Mouse (Mus musculus): Measurements from ENCODE around the gene Hist1h2be.
A peak's percentile ranks its signal among the peaks of the same experiment; 100 is the strongest.
"Not testable (repeated sequence)": the region's sequence is repeated elsewhere in the genome, so short reads cannot be mapped to it uniquely, and the experiment has no call there.

Hist1h2be gene

DNA sequence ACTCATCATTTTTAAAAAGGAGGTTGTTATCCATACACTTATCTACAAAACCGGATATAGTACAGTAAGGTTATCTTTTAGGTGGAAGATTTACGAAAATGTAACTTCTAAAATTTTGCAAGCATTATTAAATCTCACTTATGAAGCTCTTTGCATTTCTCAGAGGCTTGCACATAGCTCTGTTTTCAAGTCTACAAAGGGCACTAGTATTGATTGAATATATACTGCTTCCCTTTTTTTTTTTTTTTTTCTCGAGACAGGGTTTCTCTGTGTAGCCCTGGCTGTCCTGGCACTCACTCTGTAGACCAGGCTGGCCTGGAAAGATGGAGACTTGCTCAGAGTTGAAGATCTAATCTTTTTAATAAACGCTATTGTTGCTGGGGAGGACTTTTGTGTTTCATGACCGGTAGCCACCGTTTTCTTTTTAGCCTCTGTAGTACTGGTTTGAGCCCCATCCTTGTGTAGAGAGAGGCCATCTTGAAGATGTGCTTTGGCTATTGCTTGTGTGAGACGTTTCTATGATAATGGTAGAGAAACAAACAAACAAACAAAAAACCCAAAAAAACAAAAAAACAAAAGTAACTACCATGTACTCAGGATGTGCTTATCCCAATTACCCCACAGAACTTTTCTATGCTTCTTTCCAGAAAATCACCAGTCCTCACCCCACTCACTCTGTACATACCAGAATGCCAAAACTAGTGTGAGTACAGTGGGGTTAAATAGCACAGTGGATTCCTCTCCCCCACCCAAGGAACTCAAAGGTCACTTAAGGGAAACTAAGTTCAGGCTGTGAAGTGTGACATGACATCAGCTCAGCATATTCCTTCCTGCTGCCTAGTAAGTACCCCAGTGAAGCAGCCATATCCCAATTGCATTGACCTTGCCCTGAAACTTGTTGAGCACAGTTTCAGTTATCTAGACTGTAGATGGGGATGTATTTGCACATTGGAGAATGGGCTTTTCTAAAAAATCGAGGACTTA is 68.7 kb downstream of the Hist1h2be start:
- Histone ChIP-seq H3K36me3 (ENCODE audit: control insufficient read depth, insufficient read depth, low read length, poor library complexity, severe bottlenecking) (no peaks in the 10 kb centered on the region), H3K27me3 (ENCODE audit: control insufficient read depth, insufficient read depth, low read length, poor library complexity, severe bottlenecking) (no peaks in the 10 kb centered on the region)
- no peak for DNase-seq (ENCODE audit: low read depth, low spot score)

DNA sequence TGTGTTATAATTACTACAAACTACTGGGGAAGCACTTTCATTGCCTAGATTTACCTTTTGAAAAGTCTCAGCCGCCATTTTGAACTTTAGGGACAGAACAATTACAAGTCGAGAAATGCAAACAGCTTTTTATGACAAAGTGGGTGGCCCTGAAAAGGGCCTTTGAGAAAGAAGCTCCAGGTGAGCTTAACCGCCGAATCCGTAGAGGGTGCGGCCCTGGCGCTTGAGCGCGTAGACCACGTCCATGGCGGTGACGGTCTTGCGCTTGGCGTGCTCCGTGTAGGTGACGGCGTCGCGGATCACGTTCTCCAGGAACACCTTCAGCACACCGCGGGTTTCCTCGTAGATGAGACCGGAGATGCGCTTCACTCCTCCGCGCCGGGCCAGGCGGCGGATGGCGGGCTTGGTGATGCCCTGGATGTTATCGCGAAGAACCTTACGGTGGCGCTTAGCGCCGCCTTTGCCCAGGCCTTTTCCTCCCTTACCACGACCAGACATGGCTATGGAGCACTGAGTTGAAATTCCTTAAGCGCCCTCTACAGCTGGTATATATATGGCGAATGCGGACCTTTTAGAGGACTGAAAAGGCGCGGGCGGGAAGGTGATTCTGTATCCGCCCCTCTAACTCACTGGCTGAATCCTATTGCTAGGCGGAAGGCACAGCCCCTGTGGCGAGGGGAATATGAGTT is 69.6 kb downstream of the Hist1h2be start, which contains the start of gene Hist1h4f:
TSS of gene Hist1h4f (minus strand) at position 503 of the 689 bp plus-strand sequence.
- H3K27me3 ChIP-seq (ENCODE audit: control insufficient read depth, insufficient read depth, low read length, poor library complexity, severe bottlenecking); H3K36me3 ChIP-seq (ENCODE audit: control insufficient read depth, insufficient read depth, low read length, poor library complexity, severe bottlenecking): not testable (repeated sequence)
- DNase-seq (ENCODE audit: low read depth, low spot score): peak; percentile 85

DNA sequence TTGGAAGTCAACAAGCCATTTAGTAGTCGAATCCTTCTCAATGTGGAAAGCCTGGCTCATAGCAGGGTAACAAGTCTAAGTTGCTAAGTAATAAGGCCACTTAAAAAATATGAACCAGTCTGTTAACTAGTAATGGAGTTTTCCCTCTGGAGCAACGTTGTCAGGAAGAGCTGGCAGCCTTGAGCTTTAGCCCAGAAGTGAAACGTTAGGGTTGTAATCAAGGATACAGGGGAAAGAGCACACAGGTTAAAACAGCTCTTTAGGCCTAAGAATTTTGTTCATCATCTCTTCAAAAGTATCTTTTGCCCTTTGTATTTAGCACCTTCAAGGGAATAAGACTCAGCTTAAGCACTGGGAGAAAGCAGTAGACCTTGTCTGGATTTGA is 70.2 kb downstream of the Hist1h2be start:
- Histone ChIP-seq H3K36me3 (ENCODE audit: control insufficient read depth, insufficient read depth, low read length, poor library complexity, severe bottlenecking) (0 out of 2 replicates have a peak, but pooled peaks cover 2% of the 10 kb centered on the region), H3K27me3 (ENCODE audit: control insufficient read depth, insufficient read depth, low read length, poor library complexity, severe bottlenecking) (no peaks in the 10 kb centered on the region)
- no peak for DNase-seq (ENCODE audit: low read depth, low spot score)

DNA sequence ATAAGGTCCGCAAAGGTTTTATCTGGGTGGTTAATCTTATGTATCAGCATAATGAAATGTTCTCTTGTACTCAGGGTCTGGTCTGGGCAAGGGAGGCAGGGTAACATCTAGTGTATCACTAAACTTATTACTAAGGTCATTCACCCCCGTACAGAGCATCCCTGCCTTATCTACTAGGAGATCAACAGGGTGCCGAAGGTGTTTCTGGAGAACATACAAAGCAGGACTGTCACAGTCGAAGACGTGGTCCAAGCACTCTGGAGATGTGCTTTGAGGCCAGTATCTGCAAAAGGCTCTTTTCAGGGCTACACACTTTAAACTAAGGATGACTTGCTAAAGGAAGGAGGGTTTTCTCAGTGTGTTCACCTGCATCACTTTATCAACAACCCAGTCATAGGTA is 74.2 kb downstream of the Hist1h2be start:
- Histone ChIP-seq H3K36me3 (ENCODE audit: control insufficient read depth, insufficient read depth, low read length, poor library complexity, severe bottlenecking) (0 out of 2 replicates have a peak, but pooled peaks cover 2% of the 10 kb centered on the region), H3K27me3 (ENCODE audit: control insufficient read depth, insufficient read depth, low read length, poor library complexity, severe bottlenecking) (no peaks in the 10 kb centered on the region)
- no peak for DNase-seq (ENCODE audit: low read depth, low spot score)

DNA sequence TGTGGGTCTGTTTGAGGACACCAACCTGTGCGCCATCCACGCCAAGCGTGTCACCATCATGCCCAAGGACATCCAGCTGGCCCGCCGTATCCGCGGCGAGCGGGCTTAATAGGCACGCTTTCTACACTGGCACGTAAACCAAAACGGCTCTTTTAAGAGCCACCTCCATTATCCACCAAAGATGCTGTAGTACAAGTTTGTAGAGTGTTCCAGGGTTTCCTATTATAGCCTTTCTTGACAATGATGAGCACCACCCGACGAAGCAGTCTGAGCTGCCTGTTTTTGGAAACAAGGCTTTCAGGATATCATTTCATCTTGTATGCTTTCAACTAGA is 76.2 kb downstream of the Hist1h2be start:
- H3K36me3 ChIP-seq (ENCODE audit: control insufficient read depth, insufficient read depth, low read length, poor library complexity, severe bottlenecking); DNase-seq (ENCODE audit: low read depth, low spot score); H3K27me3 ChIP-seq (ENCODE audit: control insufficient read depth, insufficient read depth, low read length, poor library complexity, severe bottlenecking): not testable (repeated sequence)

DNA sequence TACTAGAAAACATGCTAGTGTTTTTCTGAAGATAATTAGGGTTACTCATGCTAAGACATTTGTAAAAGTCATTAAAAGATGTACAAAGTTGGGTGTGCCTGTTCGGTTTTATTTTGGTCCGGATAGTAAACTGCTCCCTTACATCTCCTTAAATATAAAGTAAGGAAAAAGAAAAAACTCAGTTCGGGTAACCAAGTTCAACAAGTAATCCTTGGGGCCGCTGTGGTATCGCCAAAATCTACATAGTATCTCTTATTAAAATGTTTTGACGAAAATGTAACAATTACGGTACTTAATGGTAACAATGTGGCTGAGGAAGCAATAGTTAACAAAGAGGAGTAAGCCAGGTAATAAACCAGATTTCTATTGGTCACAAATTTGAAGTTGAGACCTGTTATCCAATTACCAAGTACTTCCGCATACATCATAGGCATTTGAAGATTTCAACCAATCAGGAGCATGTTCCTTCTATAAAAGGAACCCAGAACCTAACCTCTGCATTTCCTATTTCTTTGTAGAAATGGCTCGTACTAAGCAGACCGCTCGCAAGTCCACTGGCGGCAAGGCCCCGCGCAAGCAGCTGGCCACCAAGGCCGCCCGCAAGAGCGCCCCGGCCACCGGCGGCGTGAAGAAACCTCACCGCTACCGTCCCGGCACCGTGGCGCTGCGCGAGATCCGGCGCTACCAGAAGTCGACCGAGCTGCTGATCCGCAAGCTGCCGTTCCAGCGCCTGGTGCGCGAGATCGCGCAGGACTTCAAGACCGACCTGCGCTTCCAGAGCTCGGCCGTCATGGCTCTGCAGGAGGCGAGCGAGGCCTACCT is 76.7 kb downstream of the Hist1h2be start, which contains the start of gene Hist1h3f:
TSS of gene Hist1h3f (plus strand) at position 88 of the 822 bp plus-strand sequence.
- 0 out of 2 replicates have a peak, but pooled peaks cover 2% of the 10 kb centered on the region for H3K36me3 ChIP-seq (ENCODE audit: control insufficient read depth, insufficient read depth, low read length, poor library complexity, severe bottlenecking)
- no peaks in the 10 kb centered on the region for H3K27me3 ChIP-seq (ENCODE audit: control insufficient read depth, insufficient read depth, low read length, poor library complexity, severe bottlenecking)
- peak; percentile 96 for DNase-seq (ENCODE audit: low read depth, low spot score)

DNA sequence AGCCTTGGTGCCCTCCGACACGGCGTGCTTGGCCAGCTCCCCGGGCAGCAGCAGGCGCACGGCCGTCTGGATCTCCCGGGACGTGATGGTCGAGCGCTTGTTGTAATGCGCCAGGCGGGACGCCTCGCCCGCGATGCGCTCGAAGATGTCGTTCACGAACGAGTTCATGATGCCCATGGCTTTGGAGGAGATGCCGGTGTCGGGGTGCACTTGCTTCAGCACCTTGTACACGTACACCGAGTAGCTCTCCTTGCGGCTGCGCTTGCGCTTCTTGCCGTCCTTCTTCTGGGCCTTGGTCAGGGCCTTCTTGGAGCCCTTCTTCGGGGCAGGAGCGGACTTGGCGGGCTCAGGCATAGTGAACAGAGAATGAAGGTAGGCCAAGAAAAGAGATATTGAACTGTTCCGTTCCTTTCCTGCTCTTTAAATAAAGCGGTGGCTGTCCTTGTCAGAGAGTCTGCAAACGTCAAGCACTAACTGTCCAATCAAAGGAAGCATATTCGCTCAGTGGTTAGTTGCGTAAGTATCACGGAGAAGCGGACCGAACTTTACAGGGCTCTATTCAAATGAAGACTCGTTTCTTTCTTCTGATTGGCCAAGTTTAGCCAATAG is 77.8 kb downstream of the Hist1h2be start, which contains the start of gene Hist1h2bh:
TSS of gene Hist1h2bh (minus strand) at position 394 of the 609 bp plus-strand sequence.
- not testable (repeated sequence) for H3K36me3 ChIP-seq (ENCODE audit: control insufficient read depth, insufficient read depth, low read length, poor library complexity, severe bottlenecking); H3K27me3 ChIP-seq (ENCODE audit: control insufficient read depth, insufficient read depth, low read length, poor library complexity, severe bottlenecking)
- DNase-seq (ENCODE audit: low read depth, low spot score): peak; percentile 97

DNA sequence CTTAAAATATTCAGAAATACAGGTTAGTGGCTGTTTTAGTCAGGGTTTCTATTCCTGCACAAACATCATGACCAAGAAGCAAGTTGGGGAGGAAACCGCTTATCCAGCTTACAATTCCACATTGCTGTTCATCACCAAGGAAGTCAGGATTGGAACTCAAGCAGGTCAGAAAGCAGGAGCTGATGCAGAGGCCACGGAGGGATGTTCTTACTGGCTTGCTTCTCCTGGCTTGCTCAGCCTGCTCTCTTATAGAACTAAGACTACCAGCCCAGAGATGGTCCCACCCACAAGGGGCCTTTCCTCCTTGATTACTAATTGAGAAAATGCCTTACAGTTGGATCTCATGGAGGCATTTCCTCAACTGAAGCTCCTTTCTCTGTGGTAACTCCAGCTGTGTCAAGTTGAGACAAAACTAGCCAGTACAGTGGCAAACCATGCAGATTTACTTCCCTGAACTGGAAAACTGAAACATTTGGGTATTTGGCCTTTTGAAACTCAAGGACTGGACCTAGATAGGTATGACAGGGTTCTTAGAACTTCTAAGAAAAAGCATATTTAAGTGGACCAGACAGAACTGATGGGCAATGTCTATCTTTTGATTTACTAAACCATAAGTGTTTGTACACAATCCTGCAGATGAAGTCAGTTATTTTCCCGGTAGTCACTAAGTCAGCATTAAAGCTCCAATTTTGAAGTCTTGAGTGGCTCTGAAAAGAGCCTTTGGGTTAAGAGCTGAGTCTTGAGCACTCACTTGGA is 78.5 kb downstream of the Hist1h2be start:
- not testable (repeated sequence) for H3K27me3 ChIP-seq (ENCODE audit: control insufficient read depth, insufficient read depth, low read length, poor library complexity, severe bottlenecking); H3K36me3 ChIP-seq (ENCODE audit: control insufficient read depth, insufficient read depth, low read length, poor library complexity, severe bottlenecking); DNase-seq (ENCODE audit: low read depth, low spot score)

DNA sequence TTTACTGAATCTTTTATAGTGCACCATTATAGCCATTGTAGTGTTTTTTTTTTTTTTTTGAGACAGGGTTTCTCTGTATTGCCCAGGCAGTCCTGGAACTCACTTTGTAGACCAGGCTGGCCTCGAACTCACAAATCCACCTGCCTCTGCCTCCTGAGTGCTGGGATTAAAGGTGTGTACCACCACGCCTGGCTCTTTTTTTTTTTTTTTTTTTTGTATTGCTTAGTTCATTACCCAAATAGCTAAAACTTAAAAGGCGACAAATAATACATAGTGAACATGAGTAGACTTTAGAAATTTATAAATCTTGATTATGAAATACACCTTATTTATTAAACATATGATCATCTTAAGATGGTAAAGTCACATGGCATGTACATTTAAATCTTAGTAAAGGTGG is 79.4 kb downstream of the Hist1h2be start:
- no peak for DNase-seq (ENCODE audit: low read depth, low spot score)
- Histone ChIP-seq H3K36me3 (ENCODE audit: control insufficient read depth, insufficient read depth, low read length, poor library complexity, severe bottlenecking) (0 out of 2 replicates have a peak, but pooled peaks cover 2% of the 10 kb centered on the region), H3K27me3 (ENCODE audit: control insufficient read depth, insufficient read depth, low read length, poor library complexity, severe bottlenecking) (no peaks in the 10 kb centered on the region)

DNA sequence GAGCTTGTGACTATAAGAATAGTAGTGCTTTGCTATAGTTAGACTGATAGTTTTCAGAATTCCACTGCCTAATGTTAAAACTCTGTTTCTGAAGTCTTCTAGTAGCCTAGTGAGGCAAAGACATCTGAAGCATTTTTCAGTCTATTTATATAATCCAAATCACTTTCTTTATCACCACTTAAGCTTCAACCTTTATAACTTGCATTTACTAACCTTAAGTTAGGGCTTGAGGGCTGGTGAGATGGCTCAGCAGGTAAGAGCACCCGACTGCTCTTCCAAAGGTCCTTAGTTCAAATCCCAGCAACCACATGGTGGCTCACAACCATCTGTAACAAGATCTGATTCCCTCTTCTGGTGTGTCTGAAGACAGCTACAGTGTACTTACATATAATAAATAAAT is 81.1 kb downstream of the Hist1h2be start:
- not testable (repeated sequence) for DNase-seq (ENCODE audit: low read depth, low spot score)

DNA sequence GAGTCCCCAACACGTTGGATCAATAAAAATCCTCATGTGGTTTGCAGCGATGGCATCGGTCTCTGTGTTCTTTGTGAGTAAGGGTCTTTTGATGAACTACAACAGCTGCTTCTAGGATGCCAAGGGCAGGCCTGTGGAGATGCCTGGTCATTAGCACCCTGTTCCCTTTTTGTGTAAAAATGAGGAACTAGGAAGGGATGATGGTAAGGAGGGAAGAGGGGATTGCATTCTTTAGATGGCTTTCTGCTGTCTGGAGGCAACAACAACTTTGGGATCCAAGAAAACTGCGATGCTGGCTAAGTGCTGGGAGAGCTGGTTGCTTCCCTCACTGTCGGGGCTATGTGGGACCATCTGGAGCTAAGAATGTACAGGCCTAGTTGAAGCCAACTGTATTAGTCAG is 82.7 kb downstream of the Hist1h2be start:
- H3K36me3 ChIP-seq (ENCODE audit: control insufficient read depth, insufficient read depth, low read length, poor library complexity, severe bottlenecking): no peaks in the 10 kb centered on the region
- H3K27me3 ChIP-seq (ENCODE audit: control insufficient read depth, insufficient read depth, low read length, poor library complexity, severe bottlenecking): no peaks in the 10 kb centered on the region
- DNase-seq (ENCODE audit: low read depth, low spot score): no peak

More for the DNA sequence above, 81.1 kb downstream of the Hist1h2be start:
- not testable (repeated sequence) for H3K36me3 ChIP-seq (ENCODE audit: control insufficient read depth, insufficient read depth, low read length, poor library complexity, severe bottlenecking); H3K27me3 ChIP-seq (ENCODE audit: control insufficient read depth, insufficient read depth, low read length, poor library complexity, severe bottlenecking)

DNA sequence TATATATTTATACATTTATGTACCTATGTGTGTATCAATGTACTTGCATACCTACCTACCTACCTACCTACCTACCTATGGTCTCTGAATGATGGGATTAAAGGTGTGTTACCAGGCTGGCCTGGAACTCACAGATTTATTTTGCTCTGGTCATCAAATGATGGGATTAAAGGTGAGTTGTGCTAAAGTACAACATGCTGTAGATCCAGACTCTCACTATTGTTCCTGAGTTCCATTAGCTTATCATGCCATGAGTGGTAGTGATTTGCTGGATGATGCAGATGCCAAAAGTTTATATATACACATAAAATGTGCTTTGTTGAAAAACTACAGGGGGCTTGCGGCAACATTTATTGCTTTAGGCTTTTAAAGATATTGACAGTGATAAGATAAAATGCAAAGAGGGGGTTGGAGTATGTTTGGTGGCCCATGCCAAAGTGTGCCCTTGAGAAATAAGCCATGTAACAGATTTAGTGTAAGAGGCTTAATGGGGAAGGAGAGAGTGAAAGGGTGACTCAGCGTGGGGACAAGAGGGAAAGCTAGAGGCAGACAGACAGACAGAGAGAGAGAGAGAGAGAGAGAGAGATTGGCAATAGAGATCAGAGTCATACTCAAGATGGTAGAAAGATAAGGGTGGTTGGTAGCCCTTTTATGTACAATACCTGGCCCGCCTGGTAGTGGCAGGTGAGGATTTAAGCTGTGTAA is 83.8 kb downstream of the Hist1h2be start:
- Histone ChIP-seq H3K36me3 (ENCODE audit: control insufficient read depth, insufficient read depth, low read length, poor library complexity, severe bottlenecking) (no peaks in the 10 kb centered on the region), H3K27me3 (ENCODE audit: control insufficient read depth, insufficient read depth, low read length, poor library complexity, severe bottlenecking) (no peaks in the 10 kb centered on the region)
- DNase-seq (ENCODE audit: low read depth, low spot score): no peak

All from splenic B cell, adult 2 months (primary cell).